Mouse (Mus musculus) heart, postnatal 36 days (tissue): ENCODE data around the gene Mki67. TPM values are rescaled to one million over a fixed set of nuclear protein-coding genes. Genes with fewer than 3 reads are reported as not detected.

Experiments used
- total RNA-seq, 2 experiments: library from RNA; stranded (reverse); gene quantifications; 2 replicates each; pipeline ENCODE4 v1.2.3; 2021

Mki67 gene
- total RNA-seq, 2 experiments from 2014 or later: 2.7 to 3.2 TPM

Other genes starting within 250 kb of the Mki67 start
- gene Clrn3, start 187.7 kb downstream of the Mki67 start, total RNA-seq: not detected
- gene Ptpre, start 178.9 kb downstream of the Mki67 start, total RNA-seq: 1 to 10 TPM; 3.0 to 3.2 TPM